Mouse (Mus musculus): ENCODE data around the gene Cacnb4.

DNA sequence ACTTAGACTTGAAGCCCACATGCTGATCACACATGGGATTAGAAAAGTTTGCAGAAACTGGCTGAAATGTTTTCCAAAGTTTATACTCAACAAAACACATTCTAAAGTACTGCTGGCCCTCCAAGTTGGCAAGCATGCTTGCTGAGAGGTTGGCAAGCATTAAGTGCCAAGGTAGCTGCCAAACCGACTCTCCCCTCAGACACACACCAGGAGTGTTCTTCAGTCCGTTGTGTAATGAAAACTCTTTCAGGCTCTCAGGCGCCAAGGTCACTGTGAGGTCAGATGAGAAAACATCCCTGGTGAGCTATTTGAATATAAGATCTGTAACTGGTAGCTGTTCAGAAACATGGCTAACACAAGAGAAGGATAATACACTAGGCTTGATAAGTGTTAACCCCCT lies 97.8 kb downstream of the Cacnb4 start:
- TF ChIP-seq CTCF (conservative IDR thresholded peaks at IDR 0.05; ENCODE audit: low read length): no peak
- TF ChIP-seq POU5F1 (IDR thresholded peaks at IDR 0.05; ENCODE audit: borderline replicate concordance, low read length): no peak
